Mouse (Mus musculus) spleen, adult 2 months (tissue): Measurements from ENCODE around the gene Casc1.

Experiments
- CTCF ChIP-seq: fragments of 200-500 bp; IDR thresholded peaks from 2 replicates; pipeline ENCODE4 v1.5.1; 2011; ENCODE audit warnings: mild to moderate bottlenecking, inconsistent platforms; ENCODE audit not compliant: insufficient read depth, insufficient read length, insufficient replicate concordance; ENCODE audit errors: extremely low read depth
- POLR2A ChIP-seq: fragments of 200-500 bp; IDR thresholded peaks from 2 replicates; pipeline ENCODE4 v1.6.1; 2011; ENCODE audit warnings: low read depth, low read length, inconsistent platforms

DNA sequence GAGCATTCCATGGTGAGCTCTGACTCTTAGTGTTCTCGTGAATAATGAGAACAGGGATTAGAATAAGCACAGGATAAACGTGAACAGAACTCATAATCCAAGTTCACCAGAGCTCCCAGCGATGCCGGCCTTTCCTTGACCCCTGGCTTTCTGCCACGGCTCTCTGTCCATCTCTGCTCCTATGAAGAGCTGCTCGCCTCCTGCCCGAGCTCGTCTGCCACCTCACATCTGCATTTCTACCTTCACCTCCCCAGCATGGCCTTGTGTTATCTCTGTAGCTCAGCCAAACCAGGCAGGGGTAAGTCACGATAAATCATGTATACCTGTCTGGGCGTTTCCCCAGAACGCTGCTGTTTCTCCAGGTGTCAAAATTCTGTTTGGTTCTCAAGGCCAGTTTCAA is 70.1 kb downstream of the Casc1 start:
- no peak for TF ChIP-seq CTCF
- no peak for TF ChIP-seq POLR2A
